Mouse (Mus musculus) forelimb bud, embryonic 11.5 days (tissue): Measurements from ENCODE around the gene Nphp4.
"Not testable (repeated sequence)": the region's sequence is repeated elsewhere in the genome, so short reads cannot be mapped to it uniquely, and the experiment has no call there.

Experiments used
- DNase-seq: peaks from one replicate; pipeline ENCODE4 v3.0.0-alpha.2; 2012; ENCODE audit warnings: low read depth, low spot score

Gene Nphp4

GRCm38 (mm10) chr4:152478224-152478567 is 1.7 kb downstream of the Nphp4 start:
- no peak for DNase-seq

DNA sequence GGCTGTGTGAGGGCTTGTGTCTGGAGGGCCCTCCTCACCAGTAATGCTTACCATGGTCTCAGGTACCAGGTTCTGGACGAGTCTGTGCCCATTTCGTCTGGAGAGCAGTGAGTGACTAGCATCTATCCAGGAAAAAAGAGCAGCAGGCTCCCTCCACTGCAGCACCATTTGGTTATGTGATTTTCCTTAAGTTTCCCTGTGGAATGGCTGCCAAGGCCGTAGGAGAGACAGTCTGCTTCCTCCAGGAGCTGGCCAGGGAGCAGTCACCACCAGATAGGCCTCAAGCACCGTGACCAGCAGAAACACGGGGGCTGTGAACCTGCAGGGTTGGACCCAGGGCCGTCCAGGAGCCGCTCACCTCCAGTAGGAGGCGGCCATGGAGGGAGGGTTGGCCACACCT is 3.9 kb downstream of the Nphp4 start:
- DNase-seq = no peak

GRCm38 (mm10) chr4:152488046-152488445 is 11.5 kb downstream of the Nphp4 start:
- no peak for DNase-seq

DNA sequence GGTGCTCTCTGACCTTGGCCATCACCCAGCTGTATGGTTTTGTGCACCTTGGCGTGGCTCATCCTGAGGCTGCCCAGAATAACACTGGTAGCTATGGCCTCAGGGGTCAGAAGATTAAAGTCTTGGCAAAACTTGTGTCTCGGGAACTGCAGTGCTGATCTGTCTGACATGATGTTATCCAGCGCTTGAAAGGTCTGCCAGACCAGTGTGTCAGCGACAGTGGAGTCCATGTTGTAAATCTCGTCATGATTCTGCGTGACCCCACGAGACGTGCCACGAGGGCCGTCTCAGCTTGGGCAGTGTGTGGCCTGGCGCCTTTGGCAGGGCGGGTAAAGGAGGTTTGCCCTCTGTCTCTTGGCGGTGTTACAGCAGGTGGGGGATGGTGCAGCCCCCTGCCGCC is 13.8 kb downstream of the Nphp4 start:
- DNase-seq = no peak

DNA sequence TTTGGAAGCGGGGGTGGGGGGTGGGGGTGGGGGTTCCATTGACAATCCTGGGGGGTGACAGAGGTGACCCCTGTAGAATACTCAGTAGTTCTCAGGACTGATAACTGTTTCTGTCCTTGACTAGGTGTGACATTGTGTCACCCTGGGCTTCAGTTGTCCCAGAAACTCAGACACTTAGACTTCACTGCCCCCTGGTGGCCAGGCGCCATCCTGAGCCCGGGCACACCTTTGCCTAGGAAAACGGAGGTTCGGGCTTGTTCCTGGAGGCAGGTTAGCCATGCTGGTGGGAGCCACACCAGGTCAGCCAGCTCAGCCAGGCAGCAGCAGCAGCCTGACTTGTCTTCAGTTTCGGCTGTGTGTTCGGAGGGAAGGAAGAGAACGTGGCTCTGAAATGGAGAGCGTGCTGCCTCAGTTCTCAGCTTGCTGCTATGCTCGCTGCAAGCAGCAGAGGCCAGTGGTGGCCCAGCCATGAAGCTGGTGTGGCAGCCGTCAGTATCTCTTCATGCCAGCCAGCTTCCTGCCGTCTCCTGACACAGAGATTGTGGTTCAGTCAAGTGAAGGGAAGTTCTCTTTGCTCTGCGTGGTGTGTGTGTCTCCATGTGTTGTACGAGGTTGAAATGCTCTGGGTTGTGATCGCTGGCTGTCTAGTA is 14.9 kb downstream of the Nphp4 start:
- peak; percentile 49 for DNase-seq

- DNase-seq = no peak
Measured at GRCm38 (mm10) chr4:152494360-152494879, 17.9 kb downstream of the Nphp4 start.

DNA sequence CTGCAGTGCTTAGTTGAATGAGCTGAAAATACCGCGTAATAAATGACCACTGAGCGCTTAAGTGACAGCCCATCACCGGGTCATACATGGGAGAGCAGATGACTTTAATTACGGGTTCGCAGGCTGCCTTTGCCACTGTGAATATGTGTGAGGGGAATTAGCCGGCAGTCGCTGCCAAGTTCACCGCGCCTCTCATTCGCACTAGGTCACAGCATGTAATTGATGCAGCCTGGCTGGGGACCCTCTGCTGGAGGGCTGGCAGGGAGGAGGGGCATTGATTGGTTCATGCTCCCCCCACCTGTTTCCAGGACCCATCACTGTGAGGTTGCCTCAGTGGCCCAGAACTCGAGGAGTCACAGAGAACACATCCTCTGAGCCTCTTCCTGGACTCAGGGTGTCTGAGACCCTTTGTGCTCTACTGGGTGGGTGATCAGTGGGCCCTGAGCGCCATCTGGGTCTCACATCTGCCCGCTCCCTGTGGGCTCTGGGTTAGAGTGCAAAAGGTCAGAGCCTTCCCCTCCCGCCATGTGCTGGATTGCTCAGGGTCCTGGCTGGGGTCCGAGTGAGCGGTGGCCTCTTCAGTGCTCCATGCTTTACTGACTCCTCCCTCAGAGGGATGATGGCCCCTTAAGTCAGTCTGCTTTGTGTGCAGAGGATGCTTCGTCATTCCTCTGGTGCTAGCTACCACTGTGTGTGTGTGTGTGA is 35.9 kb downstream of the Nphp4 start:
- DNase-seq = peak; percentile 54

GRCm38 (mm10) chr4:152514884-152515283 is 38.4 kb downstream of the Nphp4 start:
- no peak for DNase-seq

GRCm38 (mm10) chr4:152519106-152519505 is 42.6 kb downstream of the Nphp4 start:
- DNase-seq = no peak

DNA sequence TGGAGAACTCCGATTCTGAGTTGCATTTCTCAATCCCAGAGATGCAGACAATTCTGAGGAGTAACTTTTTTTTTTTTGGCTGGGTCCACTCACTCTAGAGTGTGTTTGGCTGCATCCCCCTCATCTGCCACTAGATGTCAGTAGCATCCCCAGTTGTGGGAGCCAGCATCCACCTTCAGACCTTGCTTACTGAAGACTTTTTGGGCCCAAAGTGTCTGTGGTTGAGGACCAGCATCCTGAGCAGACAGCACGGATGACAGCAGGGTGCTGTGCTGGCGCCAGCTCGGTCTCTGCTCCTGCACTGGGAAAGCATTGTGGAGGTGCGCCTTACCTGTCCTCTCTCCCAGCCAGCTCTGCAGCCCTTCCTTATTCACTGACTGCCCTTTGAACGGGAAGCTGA is 43.6 kb downstream of the Nphp4 start:
- DNase-seq = peak; percentile 67

- DNase-seq = peak; percentile 58
Measured at GRCm38 (mm10) chr4:152532872-152533271, 56.4 kb downstream of the Nphp4 start.

DNA sequence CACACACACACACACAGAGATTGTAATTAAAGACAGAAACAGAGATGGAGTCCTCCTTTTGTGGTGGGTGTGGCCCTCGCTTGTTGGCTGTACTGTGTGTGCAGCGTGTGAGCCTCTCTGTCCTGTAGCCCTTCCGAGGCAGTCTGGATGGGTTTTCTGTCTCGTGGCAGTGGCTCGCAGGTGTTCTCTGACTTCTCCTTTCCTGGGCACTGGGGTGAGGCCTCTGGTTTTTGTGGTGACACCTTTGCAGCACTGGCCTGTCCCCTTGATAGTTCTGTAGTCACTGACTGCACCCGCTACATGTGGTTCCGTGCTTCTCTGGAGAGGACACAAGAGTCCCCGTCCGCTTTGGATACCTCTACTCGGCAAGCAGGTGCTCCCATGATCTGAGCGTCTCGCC is 63.2 kb downstream of the Nphp4 start:
- no peak for DNase-seq

DNA sequence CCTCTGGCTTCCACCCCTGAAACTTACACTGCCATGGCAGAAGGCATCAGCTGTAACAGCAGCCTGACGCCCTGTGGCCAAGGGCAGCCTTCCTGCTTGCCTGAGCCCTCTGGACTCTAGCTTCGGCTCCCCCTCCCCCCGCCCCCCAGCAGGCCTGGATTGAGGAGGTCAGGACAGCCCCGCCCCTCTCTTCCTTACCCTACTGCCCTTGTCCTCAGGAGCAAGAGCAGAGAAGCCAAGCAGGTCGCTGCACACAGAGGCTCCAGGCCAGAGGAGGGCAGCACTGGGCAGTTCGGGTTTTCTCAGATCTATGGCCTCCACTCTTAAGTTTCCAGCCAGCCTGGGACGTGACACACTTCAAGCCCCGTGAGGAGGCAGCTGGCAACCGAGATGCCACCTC is 64.7 kb downstream of the Nphp4 start:
- no peak for DNase-seq

- no peak for DNase-seq
Measured at GRCm38 (mm10) chr4:152542447-152542846, 65.9 kb downstream of the Nphp4 start.

DNA sequence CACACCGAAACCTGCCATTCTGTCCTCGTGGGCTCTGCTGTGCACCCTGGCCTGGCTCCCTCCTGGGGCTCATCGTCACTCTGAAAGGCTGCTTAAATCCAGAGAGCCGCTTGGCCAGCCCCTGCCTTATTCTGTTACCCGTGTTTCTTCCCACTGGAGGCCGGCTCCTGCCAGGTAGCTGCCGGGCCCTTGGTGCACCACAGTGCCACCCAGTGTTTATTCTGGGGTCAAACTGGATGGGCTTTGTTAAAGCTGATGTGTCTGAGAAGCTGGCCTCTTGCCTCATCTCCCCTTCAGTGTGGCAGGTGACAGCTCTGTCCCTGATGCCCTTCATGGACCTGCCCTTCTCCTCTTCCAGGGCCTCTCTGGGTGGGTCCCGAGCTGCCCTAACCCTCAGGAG is 70.0 kb downstream of the Nphp4 start:
- no peak for DNase-seq

DNA sequence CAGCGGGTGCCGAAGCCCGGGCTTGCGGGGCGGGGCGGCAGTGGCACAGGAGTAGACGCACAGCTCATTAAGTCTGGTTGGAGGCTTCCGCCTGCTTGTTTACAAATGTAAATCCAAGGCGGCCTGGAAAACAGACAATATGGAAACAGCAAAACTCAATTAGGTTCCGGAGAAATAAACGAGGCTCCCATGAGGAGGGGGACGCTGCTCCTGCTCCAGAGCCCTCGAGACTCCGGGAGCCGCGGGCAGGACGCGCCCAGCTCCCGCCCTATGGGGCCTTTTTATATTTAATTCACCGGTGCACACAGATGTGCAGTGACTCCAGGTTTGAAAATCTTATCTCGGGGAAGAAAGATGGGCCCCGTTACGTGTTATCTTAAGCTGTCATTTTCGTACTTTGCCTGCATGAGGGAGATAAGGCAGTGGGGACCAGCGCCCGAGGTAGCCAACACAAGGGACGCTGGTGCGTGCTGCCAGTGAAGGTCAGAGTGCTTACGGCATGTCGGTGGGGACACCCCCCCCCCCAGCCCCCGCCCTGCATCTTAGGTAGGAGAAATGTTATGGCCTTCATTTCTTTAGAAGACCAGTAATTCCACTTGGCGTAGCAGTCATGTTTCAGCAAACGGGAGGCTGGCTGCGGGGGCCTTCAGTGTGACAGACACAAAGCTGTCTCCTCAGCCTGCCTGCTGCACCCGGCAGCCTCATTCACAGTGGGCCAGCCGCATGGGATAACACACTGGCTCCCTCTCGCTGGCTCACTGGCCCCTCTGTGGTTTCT is 71.6 kb downstream of the Nphp4 start:
- no peak for DNase-seq

DNA sequence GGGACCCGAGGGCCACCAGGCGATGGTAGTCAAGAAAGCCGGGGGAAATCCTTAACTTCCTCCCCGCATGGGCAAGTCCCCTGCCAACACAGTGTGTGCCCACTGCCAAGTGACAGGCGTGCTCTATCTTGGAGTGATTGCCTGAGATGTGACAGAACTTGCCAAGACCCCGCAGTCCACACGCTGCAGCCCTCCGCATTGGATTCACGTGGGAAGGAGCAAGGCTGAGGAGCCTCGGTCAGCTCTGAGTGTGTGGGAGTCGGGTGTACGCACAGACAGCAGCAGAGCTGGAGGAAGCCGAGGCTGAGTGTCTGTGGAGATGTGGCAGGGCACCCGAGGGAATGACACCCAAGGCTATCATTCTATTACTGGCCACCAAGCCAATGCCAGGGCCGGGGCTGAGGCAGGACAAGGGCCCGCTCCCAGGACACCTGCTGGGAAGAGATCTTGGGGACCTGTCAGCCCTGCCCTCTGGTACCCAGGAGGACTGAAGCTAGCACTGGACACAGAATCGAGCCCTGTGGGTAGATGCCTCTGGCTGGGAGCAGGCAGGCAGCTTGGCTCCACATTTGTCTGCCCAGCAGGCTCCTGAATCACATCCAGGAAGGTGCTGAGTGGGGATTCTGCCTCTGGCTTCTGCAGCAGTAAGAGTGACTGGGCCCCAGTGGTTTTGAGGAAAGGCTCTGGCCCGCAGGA is 73.1 kb downstream of the Nphp4 start:
- DNase-seq = no peak

GRCm38 (mm10) chr4:152550203-152550549 is 73.7 kb downstream of the Nphp4 start:
- no peak for DNase-seq

- no peak for DNase-seq
Measured at GRCm38 (mm10) chr4:152553582-152554285, 77.2 kb downstream of the Nphp4 start.

DNA sequence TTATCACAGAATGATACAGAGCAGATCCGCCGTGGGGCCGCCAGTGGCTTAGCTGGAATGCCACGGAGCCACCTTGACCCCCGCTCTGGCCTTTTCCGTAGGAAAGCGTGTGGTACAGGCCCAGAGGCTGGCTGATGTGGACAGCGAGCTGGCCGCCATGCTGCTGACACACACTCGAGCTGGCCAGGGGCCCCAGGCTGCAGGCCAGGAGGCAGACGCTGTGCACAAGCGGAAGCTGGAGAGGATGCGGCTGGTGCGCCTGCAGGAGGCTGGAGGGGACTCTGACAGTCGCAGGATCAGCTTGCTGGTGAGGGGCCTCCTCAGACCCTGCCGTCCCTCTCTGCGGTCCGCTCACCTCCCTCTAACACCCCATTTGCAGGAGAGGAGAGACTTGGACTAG is 77.9 kb downstream of the Nphp4 start:
- DNase-seq = no peak

DNA sequence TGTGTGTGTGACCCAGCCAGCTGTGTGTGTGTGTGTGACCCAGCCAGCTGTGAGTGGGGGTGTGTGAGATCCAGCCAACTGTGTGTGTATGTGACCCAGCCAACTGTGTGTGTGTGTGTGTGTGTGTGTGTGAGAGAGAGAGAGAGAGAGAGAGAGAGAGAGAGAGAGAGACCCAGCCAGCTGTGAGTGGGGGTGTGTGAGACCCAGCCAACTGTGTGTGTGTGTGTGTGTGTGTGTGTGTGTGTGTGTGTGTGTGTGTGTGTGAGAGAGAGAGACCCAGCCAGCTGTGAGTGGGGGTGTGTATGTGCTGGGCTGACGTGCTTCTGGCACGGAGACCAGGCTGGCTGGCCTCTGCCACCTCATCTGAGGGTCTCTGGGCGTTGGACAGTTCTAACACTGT is 79.3 kb downstream of the Nphp4 start:
- not testable (repeated sequence) for DNase-seq
